Mouse (Mus musculus): ENCODE results near the gene Cmip.

The Cmip gene

GRCm38 (mm10) chr8:117257029-117257820, at the start of gene Cmip:
Gene Cmip, plus strand, starts transcription at chr8:117257064.
- DNase-seq, result peak; percentile 54

- DNase-seq, result no peak
These were observed 47.7 kb upstream of the Cmip start for GRCm38 (mm10) chr8:117209150-117209549.

- no peak for DNase-seq
These were observed 44.8 kb upstream of the Cmip start for GRCm38 (mm10) chr8:117212100-117212499.

- DNase-seq, result no peak
These were observed 39.1 kb upstream of the Cmip start for GRCm38 (mm10) chr8:117217724-117218123.

GRCm38 (mm10) chr8:117222396-117222795, 34.5 kb upstream of the Cmip start:
- DNase-seq, result no peak

GRCm38 (mm10) chr8:117224630-117225029, 32.2 kb upstream of the Cmip start:
- DNase-seq, result peak; percentile 79

- no peak for DNase-seq
These were observed 30.6 kb upstream of the Cmip start for GRCm38 (mm10) chr8:117226306-117226705.

GRCm38 (mm10) chr8:117227339-117227738, 29.5 kb upstream of the Cmip start:
- DNase-seq, result no peak

- DNase-seq, result no peak
These were observed 23.7 kb upstream of the Cmip start for GRCm38 (mm10) chr8:117233199-117233598.

GRCm38 (mm10) chr8:117236531-117236930, 20.3 kb upstream of the Cmip start:
- DNase-seq, result no peak

GRCm38 (mm10) chr8:117240326-117240725, 16.5 kb upstream of the Cmip start:
- DNase-seq, result no peak

- no peak for DNase-seq
These were observed 15.9 kb upstream of the Cmip start for GRCm38 (mm10) chr8:117240841-117241494.

GRCm38 (mm10) chr8:117241848-117242247, 15.0 kb upstream of the Cmip start:
- DNase-seq, result no peak

GRCm38 (mm10) chr8:117242286-117242685, 14.6 kb upstream of the Cmip start:
- no peak for DNase-seq

- no peak for DNase-seq
These were observed 12.3 kb upstream of the Cmip start for GRCm38 (mm10) chr8:117244601-117245000.

GRCm38 (mm10) chr8:117248341-117248740, 8.5 kb upstream of the Cmip start:
- no peak for DNase-seq

- no peak for DNase-seq
These were observed 5.7 kb upstream of the Cmip start for GRCm38 (mm10) chr8:117251086-117251681.

- DNase-seq, result no peak
These were observed 4.2 kb upstream of the Cmip start for GRCm38 (mm10) chr8:117252650-117253049.

GRCm38 (mm10) chr8:117253390-117254269, 3.2 kb upstream of the Cmip start:
- DNase-seq, result no peak

GRCm38 (mm10) chr8:117254496-117254895, 2.4 kb upstream of the Cmip start:
- DNase-seq, result no peak

GRCm38 (mm10) chr8:117256292-117256938, 449 bp upstream of the Cmip start:
- peak; percentile 91 for DNase-seq

- DNase-seq, result no peak
These were observed 1.1 kb downstream of the Cmip start for GRCm38 (mm10) chr8:117257821-117258575.
